Mouse (Mus musculus) layer of hippocampus, adult 2 months (tissue): Measurements from ENCODE around the gene Polrmt. TPM values are rescaled to one million over a fixed set of nuclear protein-coding genes. Genes with fewer than 3 reads are reported as not detected.
A peak's percentile ranks its signal among the peaks of the same experiment; 100 is the strongest.

Source experiments
- DNase-seq, 2 experiments: peaks; one replicate each; pipeline ENCODE4 v3.0.0; 2022; ENCODE audit warnings: low spot score in 2 of 2
- H3K27ac ChIP-seq: fragments of 200-600 bp; 2 replicates; pipeline ENCODE4 v1.8.1; 2022
- H3K4me3 ChIP-seq: fragments of 200-600 bp; 2 replicates; pipeline ENCODE4 v1.8.1; 2022; ENCODE audit warnings: mild to moderate bottlenecking
- CTCF ChIP-seq: fragments of 200-600 bp; conservative IDR thresholded peaks from 2 replicates; pipeline ENCODE4 v1.8.1; 2022; ENCODE audit warnings: antibody characterized with exemption, mild to moderate bottlenecking, moderate library complexity
- total RNA-seq, 2 experiments: library from RNA; stranded (reverse); gene quantifications; 2 replicates each; pipeline ENCODE4 v1.2.3; 2021

Polrmt gene
- total RNA-seq, 2 experiments from 2014 or later = 44.5 to 50.6 TPM

GRCm38 (mm10) chr10:79726090-79726489, 20.3 kb downstream of the Polrmt start:
- H3K27ac ChIP-seq = no peak overlapping the region
- TF ChIP-seq CTCF = peak; percentile 78
- H3K4me3 ChIP-seq = no peak overlapping the region
- no peak for DNase-seq

- H3K4me3 ChIP-seq = no peak overlapping the region
- H3K27ac ChIP-seq = peak overlapping the region; percentile 46; the same call in 1 of the 2 replicates
- DNase-seq = no peak
- TF ChIP-seq CTCF = no peak
Observed at GRCm38 (mm10) chr10:79723692-79724091, 22.7 kb downstream of the Polrmt start.

DNA sequence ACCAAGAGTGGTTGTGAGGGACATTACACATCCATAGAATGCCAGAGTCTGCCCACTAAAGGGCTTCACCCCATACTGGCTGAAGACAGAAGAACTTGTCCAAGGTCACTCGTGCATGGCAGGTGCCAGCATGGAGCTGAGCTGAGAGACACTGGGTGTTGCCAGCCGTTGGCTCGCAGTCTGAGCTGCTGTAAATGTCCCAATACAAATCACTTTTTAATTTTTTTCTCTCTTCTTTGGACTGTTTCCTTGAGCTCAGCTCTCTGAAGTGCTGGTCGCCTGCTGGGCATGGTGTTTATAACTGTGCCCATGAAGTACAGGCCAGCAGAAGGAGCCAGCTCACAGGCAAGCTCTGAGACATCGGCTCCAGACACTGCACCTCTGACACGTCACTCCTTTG, 23.3 kb downstream of the Polrmt start:
- TF ChIP-seq CTCF = no peak
- H3K4me3 ChIP-seq = no peak overlapping the region
- DNase-seq = no peak
- H3K27ac ChIP-seq = peak overlapping the region; percentile 46; the same call in 1 of the 2 replicates

DNA sequence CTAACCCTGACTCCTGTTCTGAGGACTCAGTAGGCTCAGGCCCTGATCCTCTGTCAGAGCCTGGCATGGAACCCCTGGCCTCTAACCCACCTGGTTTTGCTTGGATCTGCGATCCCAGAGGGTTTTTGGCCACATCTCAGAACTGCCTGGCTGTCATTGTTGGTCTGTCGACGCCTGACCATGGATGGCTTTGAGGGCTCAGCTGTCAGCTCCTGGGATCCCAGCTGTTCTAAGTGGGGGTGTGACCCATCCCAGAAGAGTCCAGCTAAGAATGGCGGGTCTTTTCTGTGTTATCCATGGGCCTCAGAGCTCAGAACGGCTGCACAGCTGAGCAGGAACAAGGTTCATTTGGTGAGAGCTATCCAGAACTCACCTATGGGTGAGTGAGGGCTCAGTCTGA, 25.3 kb downstream of the Polrmt start:
- DNase-seq = no peak
- no peak overlapping the region for H3K27ac ChIP-seq
- TF ChIP-seq CTCF = no peak

GRCm38 (mm10) chr10:79717640-79718357, 28.6 kb downstream of the Polrmt start:
- Histone ChIP-seq H3K27ac (peak overlapping the region; percentile 85), H3K4me3 (peak overlapping the region; percentile 78)
- no peak for TF ChIP-seq CTCF
- DNase-seq = no peak

More for the DNA sequence above, 25.3 kb downstream of the Polrmt start:
- no peak overlapping the region for H3K4me3 ChIP-seq

GRCm38 (mm10) chr10:79716988-79717355, 29.4 kb downstream of the Polrmt start:
- DNase-seq = no peak
- 0 out of 2 replicates have a peak, but pooled peaks have one; percentile 3 for TF ChIP-seq CTCF
- H3K4me3 ChIP-seq = peak overlapping the region; percentile 78
- H3K27ac ChIP-seq = peak overlapping the region; percentile 85

GRCm38 (mm10) chr10:79716254-79716987, 30.0 kb downstream of the Polrmt start, which contains the start of gene Hcn2:
Hcn2 (plus strand) TSS chr10:79716634.
- TF ChIP-seq CTCF = no peak
- DNase-seq = no peak
- Histone ChIP-seq H3K4me3 (peak within 1 kb of the TSS; percentile 78), H3K27ac (peak within 1 kb of the TSS; percentile 85)

DNA sequence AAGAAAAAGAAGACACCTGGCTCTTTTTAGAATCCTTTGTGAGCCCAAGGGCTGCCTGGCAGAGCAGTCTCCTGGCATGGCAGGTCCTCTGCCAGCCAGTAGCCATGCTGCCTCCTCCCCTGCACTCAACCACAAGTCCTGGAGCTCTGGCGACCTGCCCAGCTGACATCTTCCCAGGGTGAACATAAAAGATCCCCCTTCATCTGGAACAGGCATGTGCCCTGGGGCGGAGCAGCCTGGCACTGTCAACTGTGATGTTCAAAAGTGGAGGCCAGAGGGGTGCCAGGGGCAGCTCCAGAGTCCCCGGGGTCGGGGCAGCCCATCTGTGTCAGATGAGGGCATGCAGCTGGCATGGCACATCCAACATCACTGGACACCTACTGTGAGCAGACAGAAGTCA, 31.4 kb downstream of the Polrmt start:
- no peak overlapping the region for H3K4me3 ChIP-seq
- no peak for DNase-seq
- H3K27ac ChIP-seq = no peak overlapping the region
- TF ChIP-seq CTCF = no peak

DNA sequence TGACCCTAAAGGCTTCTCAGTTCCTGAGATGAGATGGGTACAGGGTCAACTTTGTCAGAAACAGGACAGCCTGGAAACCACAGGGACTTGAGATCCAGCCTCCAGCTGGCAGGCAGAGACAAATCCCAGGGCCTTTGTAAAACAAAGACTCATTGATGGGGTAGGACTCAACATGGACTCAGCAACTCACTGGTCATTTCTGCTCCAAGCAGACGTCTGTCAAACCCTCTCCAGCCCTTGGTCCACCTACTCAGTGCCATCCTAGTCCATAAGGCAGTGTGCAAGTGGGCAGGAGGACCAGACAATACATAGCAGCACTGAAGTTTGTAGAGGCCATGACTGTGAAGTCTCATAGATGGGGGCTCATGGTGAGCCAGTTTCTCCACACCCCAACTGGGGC, 33.2 kb downstream of the Polrmt start:
- peak overlapping the region; percentile 62; the same call in 1 of the 2 replicates for H3K27ac ChIP-seq
- no peak overlapping the region for H3K4me3 ChIP-seq
- TF ChIP-seq CTCF = no peak
- no peak for DNase-seq

DNA sequence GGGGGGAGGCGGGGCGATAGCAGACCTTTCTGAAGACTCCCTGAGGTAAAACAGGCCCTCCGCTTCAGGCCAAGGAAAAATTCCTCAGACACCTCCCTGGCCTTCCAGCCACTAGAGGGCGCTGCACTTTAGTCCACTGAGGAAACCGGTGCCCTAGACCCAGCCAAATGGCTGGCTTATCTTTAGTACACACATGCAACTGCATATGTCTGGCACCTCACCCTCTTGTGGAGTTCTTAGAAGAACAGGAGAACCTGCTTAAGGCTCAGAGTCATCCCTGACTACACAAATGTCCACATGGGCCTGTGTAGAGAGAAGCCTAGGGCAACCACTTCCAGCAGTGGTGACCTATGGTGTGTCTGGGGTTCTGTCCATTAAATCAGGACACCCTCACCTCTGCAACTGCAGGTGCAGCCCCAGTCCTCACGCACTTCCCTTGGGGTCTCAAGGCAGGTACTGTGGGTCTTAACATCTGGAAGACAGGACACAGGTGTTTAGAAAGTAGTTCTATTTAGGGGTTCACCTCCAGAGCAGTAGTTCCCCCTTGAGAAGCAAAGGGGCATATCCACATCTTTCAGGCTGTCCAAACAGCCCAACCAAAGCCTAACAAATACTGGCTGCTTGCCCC, 33.8 kb downstream of the Polrmt start:
- TF ChIP-seq CTCF = peak; percentile 69
- no peak overlapping the region for H3K4me3 ChIP-seq
- peak overlapping the region; percentile 62; the same call in 1 of the 2 replicates for H3K27ac ChIP-seq
- DNase-seq = peak; percentile 59 to 82

DNA sequence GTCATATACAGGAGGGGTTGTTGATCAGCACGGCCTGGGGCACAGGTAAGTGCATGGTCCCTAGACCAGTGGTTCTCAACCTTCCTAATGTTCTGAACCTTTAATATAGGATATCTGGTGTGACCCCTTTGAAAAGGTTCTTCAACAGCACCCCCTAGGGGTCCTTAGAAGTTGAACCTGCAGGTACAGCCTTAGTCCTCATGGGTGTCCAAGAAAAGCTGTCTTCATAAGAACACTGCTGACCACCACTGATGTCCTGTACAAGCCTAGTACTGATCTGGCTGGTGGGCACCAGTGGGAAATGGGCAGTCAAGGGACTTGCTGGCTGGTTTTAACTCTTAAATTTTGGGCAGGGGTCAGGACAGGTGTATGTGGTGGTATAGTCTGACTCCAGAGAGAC, 34.4 kb downstream of the Polrmt start:
- no peak for DNase-seq
- H3K27ac ChIP-seq = no peak overlapping the region
- no peak overlapping the region for H3K4me3 ChIP-seq
- peak; percentile 50 for TF ChIP-seq CTCF

- TF ChIP-seq CTCF = no peak
- no peak for DNase-seq
- peak overlapping the region; percentile 56 for H3K27ac ChIP-seq
- peak overlapping the region; percentile 36 for H3K4me3 ChIP-seq
Observed at GRCm38 (mm10) chr10:79709307-79709706, 37.1 kb downstream of the Polrmt start.

- no peak for TF ChIP-seq CTCF
- Histone ChIP-seq H3K4me3 (peak overlapping the region; percentile 36), H3K27ac (peak overlapping the region; percentile 56)
- DNase-seq = no peak
Observed at GRCm38 (mm10) chr10:79708668-79709067, 37.7 kb downstream of the Polrmt start.
